ENCODE assay signal across 14 mouse cellular contexts in genomic region chr2:66206796-66207195, GRCm38 (mm10).
"Had no signal": no experiment of that assay in that cellular context is flagged by ENCODE, and none has a peak within 500 bp of the region (broad histone marks: within the 10 kb centered on the region; RNA-seq: fewer than 3 reads in every experiment).

No protein-coding gene starts in this region.

- DNase-seq: gastrocnemius, postnatal 14 days; gastrocnemius, postnatal 36 days; heart, adult 18-20 months; heart, postnatal 10 days; heart, postnatal 4 days; kidney, adult 11 months; kidney, adult 8-10 months; kidney, postnatal 10 days; kidney, postnatal 25 days; kidney, postnatal 4 days; liver; liver, embryonic 13.5 days had no signal

- ATAC-seq: hindbrain, embryonic 16.5 days; intestine, embryonic 16.5 days had no signal
